Mouse (Mus musculus) urinary bladder, postnatal 10 days (tissue): ENCODE measurements around the gene Mb.

Source experiments
- DNase-seq: peaks from one replicate; pipeline ENCODE4 v3.0.0; 2022; ENCODE audit warnings: low spot score

The Mb gene

GRCm38 (mm10) chr15:77027117-77027516 lies 23.4 kb downstream of the Mb start:
- no peak for DNase-seq

- no peak for DNase-seq
Observed at GRCm38 (mm10) chr15:77025884-77026583, 24.4 kb downstream of the Mb start.

- no peak for DNase-seq
Observed at GRCm38 (mm10) chr15:77022401-77022957, 28.0 kb downstream of the Mb start.

- DNase-seq: no peak
Observed at GRCm38 (mm10) chr15:77021851-77022250, 28.6 kb downstream of the Mb start.

- no peak for DNase-seq
Observed at GRCm38 (mm10) chr15:77021056-77021455, 29.4 kb downstream of the Mb start.

- no peak for DNase-seq
Observed at GRCm38 (mm10) chr15:77020136-77020535, 30.3 kb downstream of the Mb start.

- no peak for DNase-seq
Observed at GRCm38 (mm10) chr15:77019533-77019932, 30.9 kb downstream of the Mb start.

GRCm38 (mm10) chr15:77018740-77019340 lies 31.6 kb downstream of the Mb start:
- DNase-seq: no peak

- no peak for DNase-seq
Observed at GRCm38 (mm10) chr15:77017897-77018296, 32.6 kb downstream of the Mb start.

- DNase-seq: no peak
Observed at GRCm38 (mm10) chr15:77016509-77016908, 34.0 kb downstream of the Mb start.

- no peak for DNase-seq
Observed at GRCm38 (mm10) chr15:77014985-77015384, 35.5 kb downstream of the Mb start.

GRCm38 (mm10) chr15:77014431-77014830 lies 36.0 kb downstream of the Mb start:
- DNase-seq: no peak

- no peak for DNase-seq
Observed at GRCm38 (mm10) chr15:77013753-77014241, 36.7 kb downstream of the Mb start.

GRCm38 (mm10) chr15:77008851-77009250 lies 41.6 kb downstream of the Mb start:
- DNase-seq: no peak

GRCm38 (mm10) chr15:77003868-77004215 lies 46.6 kb downstream of the Mb start:
- DNase-seq: no peak

- DNase-seq: no peak
Observed at GRCm38 (mm10) chr15:77003173-77003867, 47.1 kb downstream of the Mb start.

GRCm38 (mm10) chr15:76998878-76999588 lies 51.4 kb downstream of the Mb start:
- no peak for DNase-seq

- DNase-seq: no peak
Observed at GRCm38 (mm10) chr15:76998048-76998447, 52.4 kb downstream of the Mb start.

GRCm38 (mm10) chr15:76994413-76994812 lies 56.1 kb downstream of the Mb start:
- DNase-seq: no peak

- no peak for DNase-seq
Observed at GRCm38 (mm10) chr15:76987542-76988094, 62.9 kb downstream of the Mb start.

- no peak for DNase-seq
Observed at GRCm38 (mm10) chr15:76987137-76987536, 63.3 kb downstream of the Mb start.

GRCm38 (mm10) chr15:76982745-76983144 lies 67.7 kb downstream of the Mb start:
- DNase-seq: no peak
